Mouse (Mus musculus) small intestine, adult 2 months (tissue): ENCODE results near the gene Lpin2. TPM values are rescaled to one million over a fixed set of nuclear protein-coding genes. Genes with fewer than 3 reads are reported as not detected.

Experiments
- H3K27ac ChIP-seq: fragments of 200-500 bp; 2 replicates; pipeline ENCODE4 v1.5.1; 2012; ENCODE audit warnings: low read depth, low read length, control low read depth, inconsistent platforms; ENCODE audit not compliant: insufficient read depth
- H3K27me3 ChIP-seq: fragments of 200-500 bp; 2 replicates; pipeline ENCODE4 v1.6.1; 2012; ENCODE audit warnings: mild to moderate bottlenecking, moderate library complexity, low read length, inconsistent platforms; ENCODE audit not compliant: control insufficient read depth, insufficient read depth
- H3K36me3 ChIP-seq: fragments of 200-500 bp; 2 replicates; pipeline ENCODE4 v1.6.1; 2012; ENCODE audit warnings: mild to moderate bottlenecking, low read length, control low read depth, inconsistent platforms; ENCODE audit not compliant: control insufficient read depth, insufficient read depth
- H3K4me1 ChIP-seq: fragments of 200-500 bp; 2 replicates; pipeline ENCODE4 v1.6.1; 2012; ENCODE audit warnings: low read length, inconsistent platforms, mixed read lengths; ENCODE audit not compliant: control insufficient read depth, insufficient read depth, insufficient read length
- H3K4me3 ChIP-seq: fragments of 200-500 bp; 2 replicates; pipeline ENCODE4 v1.5.1; 2012; ENCODE audit warnings: low read depth, mild to moderate bottlenecking, control low read depth, inconsistent platforms, low read length, moderate library complexity
- CTCF ChIP-seq: fragments of 200-500 bp; IDR thresholded peaks from 2 replicates; pipeline ENCODE4 v1.5.1; 2012; ENCODE audit warnings: low read depth, mild to moderate bottlenecking, control low read depth, inconsistent platforms, low read length, moderate library complexity, mixed read lengths; ENCODE audit not compliant: insufficient replicate concordance, insufficient read length; ENCODE audit errors: extremely low read depth
- POLR2A ChIP-seq: fragments of 200-500 bp; IDR thresholded peaks from 2 replicates; pipeline ENCODE4 v1.6.1; 2012; ENCODE audit warnings: low read depth, mild to moderate bottlenecking, control low read depth, inconsistent platforms, low read length, moderate library complexity
- WGBS: fragments of 180-500 bp; shearing (Covaris S2); methylation state at CpG from one replicate; pipeline ENCODE4 v1.1.7; 2018; 5-methylcytosine and 5-hydroxymethylcytosine counted together
- polyA plus RNA-seq: library from polyadenylated mRNA; depleted of rRNA; stranded (reverse); fragments of >200 nt; gene quantifications from 2 replicates; pipeline ENCODE4 v1.2.3, GENCODE M21; 2012

The Lpin2 gene
- polyA plus RNA-seq, 1 experiment, result 39.8 TPM

GRCm38 (mm10) chr17:71204809-71205091 is 22.4 kb downstream of the Lpin2 start:
- H3K36me3 ChIP-seq, result no peaks in the 10 kb centered on the region
- H3K27me3 ChIP-seq, result no peaks in the 10 kb centered on the region
- peak overlapping the region; percentile 82 for H3K27ac ChIP-seq
- TF ChIP-seq CTCF (no peak), POLR2A (no peak)
- 39% methylated on average over 6 of the region's 6 CpGs for WGBS
- H3K4me1 ChIP-seq, result peaks cover 18% of the 10 kb centered on the region
- H3K4me3 ChIP-seq, result peak overlapping the region; percentile 60

- H3K4me3 ChIP-seq, result peak overlapping the region; percentile 45
- no peaks in the 10 kb centered on the region for H3K27me3 ChIP-seq
- peak overlapping the region; percentile 81 for H3K27ac ChIP-seq
- TF ChIP-seq CTCF (no peak), POLR2A (no peak)
- WGBS, result 15% methylated on average over 12 of the region's 12 CpGs
- peaks cover 18% of the 10 kb centered on the region for H3K4me1 ChIP-seq
- H3K36me3 ChIP-seq, result no peaks in the 10 kb centered on the region
Measured at GRCm38 (mm10) chr17:71206136-71206893, 24.0 kb downstream of the Lpin2 start.

- 66% methylated on average over 3 of the region's 3 CpGs for WGBS
- Histone ChIP-seq H3K27me3 (no peaks in the 10 kb centered on the region), H3K27ac (peak overlapping the region; percentile 90)
Measured at GRCm38 (mm10) chr17:71207268-71207667, 24.9 kb downstream of the Lpin2 start.

GRCm38 (mm10) chr17:71208376-71208775 is 26.0 kb downstream of the Lpin2 start:
- H3K27me3 ChIP-seq, result no peaks in the 10 kb centered on the region
- H3K4me3 ChIP-seq, result no peak overlapping the region
- no peaks in the 10 kb centered on the region for H3K36me3 ChIP-seq
- H3K4me1 ChIP-seq, result peaks cover 14% of the 10 kb centered on the region; the same call in 1 of the 2 replicates
- WGBS, result 92% methylated on average over 1 of the region's 1 CpGs
- H3K27ac ChIP-seq, result no peak overlapping the region
- no peak for TF ChIP-seq CTCF
- no peak for TF ChIP-seq POLR2A

More at GRCm38 (mm10) chr17:71207268-71207667, 24.9 kb downstream of the Lpin2 start:
- H3K4me3 ChIP-seq, result no peak overlapping the region
- H3K4me1 ChIP-seq, result peaks cover 14% of the 10 kb centered on the region; the same call in 1 of the 2 replicates
- H3K36me3 ChIP-seq, result no peaks in the 10 kb centered on the region
- TF ChIP-seq POLR2A (no peak), CTCF (no peak)

GRCm38 (mm10) chr17:71208921-71209320 is 26.6 kb downstream of the Lpin2 start:
- 91% methylated on average over 1 of the region's 1 CpGs for WGBS
- no peaks in the 10 kb centered on the region for H3K27me3 ChIP-seq
- H3K4me1 ChIP-seq, result peaks cover 14% of the 10 kb centered on the region; the same call in 1 of the 2 replicates
- no peaks in the 10 kb centered on the region for H3K36me3 ChIP-seq
- H3K27ac ChIP-seq, result no peak overlapping the region
- TF ChIP-seq CTCF (no peak), POLR2A (no peak)
- no peak overlapping the region for H3K4me3 ChIP-seq

- Histone ChIP-seq H3K27ac (no peak overlapping the region), H3K4me1 (peaks cover 21% of the 10 kb centered on the region), H3K4me3 (no peak overlapping the region), H3K36me3 (peaks cover 2% of the 10 kb centered on the region; the same call in 1 of the 2 replicates), H3K27me3 (no peaks in the 10 kb centered on the region)
- TF ChIP-seq CTCF, result no peak
- TF ChIP-seq POLR2A, result no peak
- 76% methylated on average over 3 of the region's 3 CpGs for WGBS
Measured at GRCm38 (mm10) chr17:71209936-71210335, 27.6 kb downstream of the Lpin2 start.

- Histone ChIP-seq H3K4me1 (peaks cover 18% of the 10 kb centered on the region), H3K27me3 (no peaks in the 10 kb centered on the region), H3K36me3 (peaks cover 7% of the 10 kb centered on the region), H3K27ac (no peak overlapping the region), H3K4me3 (no peak overlapping the region)
- TF ChIP-seq CTCF, result no peak
- no peak for TF ChIP-seq POLR2A
- WGBS, result 47% methylated on average over 6 of the region's 6 CpGs
Measured at GRCm38 (mm10) chr17:71211962-71212646, 29.7 kb downstream of the Lpin2 start.
